In genomic region chr3:52680824-52681388, GRCm38 (mm10) we compare ENCODE assay signal across 13 mouse cellular contexts.
DNase-seq lines count a peak whose midpoint lies in the region; ATAC-seq lines count a peak whose summit lies in the region.
"Had no signal": no experiment of that assay in that cellular context is flagged by ENCODE, and none has a peak within 500 bp of the region (broad histone marks: within the 10 kb centered on the region; RNA-seq: fewer than 3 reads in every experiment).

No protein-coding gene starts in this region.

- H3K27ac ChIP-seq in neural tube, embryonic 11.5 days (ENCODE audit: low read depth, low read length) = no peak overlapping the region
- H3K27ac ChIP-seq in hindbrain, embryonic 11.5 days (ENCODE audit: low read depth, low read length) = no peak overlapping the region
- H3K27ac ChIP-seq in midbrain, embryonic 12.5 days (replicated peaks) = no peak overlapping the region
- H3K27ac ChIP-seq in kidney, embryonic 16.5 days (ENCODE audit: low read length) = no peak overlapping the region
- H3K27ac ChIP-seq: gastrocnemius, adult 2 months; heart, adult 2 months; limb, embryonic 12.5 days; liver, embryonic 15.5 days had no signal

- H3K9me3 ChIP-seq in neural tube, embryonic 11.5 days (ENCODE audit: control insufficient read depth, low read length) = peaks cover 4% of the 10 kb centered on the region; the same call in 1 of the 2 replicates
- no peaks in the 10 kb centered on the region; the same call in 1 of the 2 replicates for H3K9me3 ChIP-seq in hindbrain, embryonic 11.5 days (ENCODE audit: control insufficient read depth, low read length)
- H3K9me3 ChIP-seq in midbrain, embryonic 12.5 days = peaks cover 8% of the 10 kb centered on the region
- H3K9me3 ChIP-seq in kidney, embryonic 16.5 days (ENCODE audit: low read length) = no peaks in the 10 kb centered on the region
- H3K9me3 ChIP-seq: limb, embryonic 12.5 days; liver, embryonic 15.5 days had no signal

- H3K4me1 ChIP-seq in neural tube, embryonic 11.5 days (ENCODE audit: control insufficient read depth, insufficient read depth, low read length) = 0 out of 2 replicates have a peak, but pooled peaks cover 3% of the 10 kb centered on the region
- H3K4me1 ChIP-seq in hindbrain, embryonic 11.5 days (replicated peaks; ENCODE audit: control insufficient read depth, insufficient read depth, low read length) = no peaks in the 10 kb centered on the region; the same call in 1 of the 2 replicates
- H3K4me1 ChIP-seq in midbrain, embryonic 12.5 days = 0 out of 2 replicates have a peak, but pooled peaks cover 4% of the 10 kb centered on the region
- H3K4me1 ChIP-seq in kidney, embryonic 16.5 days (ENCODE audit: insufficient read depth, low read length) = peaks cover 3% of the 10 kb centered on the region; the same call in 1 of the 2 replicates
- H3K4me1 ChIP-seq: limb, embryonic 12.5 days; liver, embryonic 15.5 days had no signal

- WGBS in neural tube, embryonic 11.5 days = 63% methylated on average over 3 of the region's 3 CpGs
- WGBS in hindbrain, embryonic 11.5 days = 34% methylated on average over 3 of the region's 3 CpGs
- 30% methylated on average over 3 of the region's 3 CpGs for WGBS in midbrain, embryonic 12.5 days
- WGBS in kidney, embryonic 16.5 days = 86% methylated on average over 3 of the region's 3 CpGs

- no peak overlapping the region for H3K4me2 ChIP-seq in neural tube, embryonic 11.5 days (ENCODE audit: low read depth)
- H3K4me2 ChIP-seq in hindbrain, embryonic 11.5 days (replicated peaks; ENCODE audit: low read depth, low read length) = no peak overlapping the region
- no peak overlapping the region for H3K4me2 ChIP-seq in midbrain, embryonic 12.5 days (replicated peaks)
- H3K4me2 ChIP-seq in kidney, embryonic 16.5 days (replicated peaks; ENCODE audit: low read depth, low read length) = no peak overlapping the region
- H3K4me2 ChIP-seq: limb, embryonic 12.5 days; liver, embryonic 15.5 days had no signal

- no peak for DNase-seq in neural tube, embryonic 11.5 days (ENCODE audit: low spot score)
- DNase-seq in neural tube, embryonic 10.5 days (ENCODE audit: extremely low spot score, low spot score) = no peak
- DNase-seq in hindbrain, embryonic 11.5 days (ENCODE audit: low spot score) = peak; percentile 42
- no peak for DNase-seq in ovary, postnatal 14 days (ENCODE audit: low spot score)
- no peak for DNase-seq in T-cell, adult 2 months (ENCODE audit: low spot score)
- DNase-seq: gastrocnemius, adult 2 months; heart, adult 2 months; heart, postnatal 10 days; kidney, adult 18-20 months had no signal

- H3K36me3 ChIP-seq in neural tube, embryonic 11.5 days (ENCODE audit: control insufficient read depth, insufficient read depth, low read length) = no peaks in the 10 kb centered on the region
- H3K36me3 ChIP-seq in hindbrain, embryonic 11.5 days (ENCODE audit: control insufficient read depth, insufficient read depth, low read length) = no peaks in the 10 kb centered on the region
- H3K36me3 ChIP-seq in midbrain, embryonic 12.5 days = no peaks in the 10 kb centered on the region
- H3K36me3 ChIP-seq in kidney, embryonic 16.5 days (ENCODE audit: insufficient read depth, low read length) = no peaks in the 10 kb centered on the region
- H3K36me3 ChIP-seq: limb, embryonic 12.5 days; liver, embryonic 15.5 days had no signal

- peak; percentile 48 for ATAC-seq in neural tube, embryonic 11.5 days (ENCODE audit: insufficient read depth, low FRiP score, low TSS enrichment)
- ATAC-seq in hindbrain, embryonic 11.5 days (ENCODE audit: low FRiP score) = peak; percentile 76
- peak; percentile 65; the same call in 1 of the 2 replicates for ATAC-seq in midbrain, embryonic 12.5 days (ENCODE audit: low FRiP score, low read depth)
- ATAC-seq in kidney, embryonic 16.5 days (ENCODE audit: low FRiP score, low TSS enrichment) = no peak

- 0 out of 2 replicates have a peak, but pooled peaks cover 4% of the 10 kb centered on the region for H3K27me3 ChIP-seq in neural tube, embryonic 11.5 days (ENCODE audit: control insufficient read depth, insufficient read depth, low read length)
- peaks cover 28% of the 10 kb centered on the region for H3K27me3 ChIP-seq in hindbrain, embryonic 11.5 days (ENCODE audit: control insufficient read depth, insufficient read depth, low read length)
- H3K27me3 ChIP-seq in midbrain, embryonic 12.5 days = peaks cover 59% of the 10 kb centered on the region
- H3K27me3 ChIP-seq in kidney, embryonic 16.5 days (ENCODE audit: insufficient read depth, low read length) = no peaks in the 10 kb centered on the region
- H3K27me3 ChIP-seq: limb, embryonic 12.5 days; liver, embryonic 15.5 days had no signal

- no peak overlapping the region for H3K4me3 ChIP-seq in neural tube, embryonic 11.5 days (ENCODE audit: low read depth, low read length)
- no peak overlapping the region for H3K4me3 ChIP-seq in hindbrain, embryonic 11.5 days (ENCODE audit: low read depth, low read length)
- no peak overlapping the region for H3K4me3 ChIP-seq in midbrain, embryonic 12.5 days
- no peak overlapping the region for H3K4me3 ChIP-seq in kidney, embryonic 16.5 days (ENCODE audit: low read length)
- H3K4me3 ChIP-seq: gastrocnemius, adult 2 months; heart, adult 2 months; limb, embryonic 12.5 days; liver, embryonic 15.5 days had no signal

- no peak overlapping the region for H3K9ac ChIP-seq in neural tube, embryonic 11.5 days (ENCODE audit: low read length)
- no peak overlapping the region for H3K9ac ChIP-seq in hindbrain, embryonic 11.5 days (ENCODE audit: low read depth, low read length)
- H3K9ac ChIP-seq in midbrain, embryonic 12.5 days (replicated peaks) = no peak overlapping the region
- no peak overlapping the region for H3K9ac ChIP-seq in kidney, embryonic 16.5 days (replicated peaks; ENCODE audit: low read length)
- H3K9ac ChIP-seq: limb, embryonic 12.5 days; liver, embryonic 15.5 days had no signal
